Mouse (Mus musculus) granulocyte monocyte progenitor cell, adult 5-6 weeks (primary cell): ENCODE data around the gene Usp32. TPM values are rescaled to one million over a fixed set of nuclear protein-coding genes. Genes with fewer than 3 reads are reported as not detected.
"Not testable (repeated sequence)": the region's sequence is repeated elsewhere in the genome, so short reads cannot be mapped to it uniquely, and the experiment has no call there.

Experiments used
- ATAC-seq: replicated peaks from 2 replicates; pipeline ENCODE4 v1.8.0; 2016; ENCODE audit warnings: mild to moderate bottlenecking, moderate TSS enrichment, inconsistent platforms; ENCODE audit not compliant: poor library complexity, severe bottlenecking
- total RNA-seq, 2 experiments: library from RNA; stranded (forward) in 1 of 2; stranded (reverse) in 1 of 2; fragments of 200-712, 200-1000 nt in 1 of 2; fragments of >200 nt in 1 of 2; fragmentation: Nextera tagmentation in 1 of 2; gene quantifications; 2 replicates each; pipeline ENCODE4 v1.2.3; 2014 to 2017

Gene Usp32
- total RNA-seq (2014; fragmentation: Nextera tagmentation): 12.2 and 13.6 TPM in 2 replicates
- 7.6 and 12.2 TPM in 2 replicates for total RNA-seq (2017)

DNA sequence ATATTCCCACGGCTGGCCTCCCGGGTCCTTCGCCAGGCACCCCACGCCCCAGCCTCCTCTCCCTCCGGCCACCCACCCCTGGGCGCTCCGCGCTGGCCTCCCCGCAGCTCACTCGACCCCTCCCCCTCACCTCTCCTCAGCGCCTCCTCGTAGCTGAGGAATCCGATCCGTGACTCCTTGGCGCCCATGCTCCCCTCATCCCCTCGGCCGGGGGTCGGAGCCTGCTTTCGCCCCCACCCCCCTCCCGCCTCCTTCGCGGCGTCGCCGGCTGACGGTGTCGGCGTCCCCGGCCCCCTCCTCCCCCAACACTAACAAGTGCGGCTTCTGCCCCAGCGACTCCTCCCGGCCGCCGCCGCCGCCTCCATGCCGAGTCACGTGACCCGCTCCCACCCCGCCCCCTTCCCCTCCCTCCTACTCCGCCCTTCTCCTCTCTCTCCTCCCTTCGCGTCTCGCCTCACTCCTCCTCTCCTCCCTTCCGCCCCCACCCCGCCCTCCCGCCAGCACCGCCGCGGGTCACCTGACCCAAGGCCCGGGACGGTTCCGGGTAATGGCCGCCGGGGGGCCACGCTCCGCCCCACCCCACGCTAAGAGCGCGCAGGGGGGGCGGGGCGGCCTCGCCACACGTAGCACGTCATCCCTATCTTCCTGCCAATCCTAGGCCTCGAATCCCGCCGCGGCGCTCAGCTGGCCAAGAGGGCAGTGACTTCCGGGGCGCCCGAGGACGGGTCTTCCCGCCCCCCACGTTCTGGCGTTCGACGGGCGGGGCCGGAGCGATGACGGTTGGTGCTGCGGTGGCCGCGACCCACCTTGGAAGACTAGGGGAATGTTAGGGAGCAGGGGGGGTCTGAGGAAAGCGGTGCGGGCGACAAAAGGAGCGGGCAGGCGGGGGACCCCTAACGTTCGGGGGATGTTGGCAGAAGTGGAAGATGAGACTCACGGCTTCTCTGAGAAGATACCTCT is at the start of gene Usp32:
Gene Usp32, minus strand, starts transcription at position 581 of the 960 bp plus-strand sequence.
- ATAC-seq: peak; percentile 97

DNA sequence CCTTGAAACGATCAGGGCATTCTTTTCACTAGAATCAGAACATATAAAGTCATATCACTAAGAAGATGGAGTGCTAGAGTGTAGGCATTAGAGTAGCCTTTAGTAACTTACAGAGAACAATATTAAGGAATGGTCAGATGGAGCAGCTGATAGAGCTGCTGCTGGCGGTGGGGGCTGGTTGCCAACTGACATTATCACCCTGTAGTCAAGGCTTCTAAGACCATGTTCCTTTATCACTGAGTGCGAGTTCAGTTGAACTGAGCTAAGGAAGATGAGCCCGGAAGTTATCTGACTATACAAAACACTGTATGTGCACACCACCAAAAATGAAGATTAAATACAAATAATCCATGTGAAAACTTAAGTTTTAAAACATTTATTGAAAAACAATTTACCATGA is 49.1 kb upstream of the Usp32 start:
- ATAC-seq: no peak

DNA sequence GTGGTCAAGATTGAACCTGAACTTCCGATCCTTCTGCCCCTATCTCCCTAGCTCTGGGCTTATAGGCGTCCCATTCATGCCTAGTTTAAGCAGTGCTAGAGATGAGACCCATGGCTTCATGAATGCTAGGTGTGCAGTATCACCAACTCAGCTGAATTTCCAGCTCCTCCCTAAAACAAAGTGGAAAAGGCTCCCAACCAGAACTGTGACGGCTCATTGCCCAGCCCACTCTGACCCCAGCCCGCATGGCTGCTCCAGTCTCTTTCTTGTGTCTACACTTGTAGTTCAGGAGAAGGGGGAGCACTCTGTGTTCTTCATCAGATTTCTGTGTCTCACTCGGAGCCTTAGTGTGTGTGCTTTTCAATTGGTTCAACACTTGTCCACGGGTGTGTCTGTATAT is 44.9 kb upstream of the Usp32 start:
- ATAC-seq: no peak

DNA sequence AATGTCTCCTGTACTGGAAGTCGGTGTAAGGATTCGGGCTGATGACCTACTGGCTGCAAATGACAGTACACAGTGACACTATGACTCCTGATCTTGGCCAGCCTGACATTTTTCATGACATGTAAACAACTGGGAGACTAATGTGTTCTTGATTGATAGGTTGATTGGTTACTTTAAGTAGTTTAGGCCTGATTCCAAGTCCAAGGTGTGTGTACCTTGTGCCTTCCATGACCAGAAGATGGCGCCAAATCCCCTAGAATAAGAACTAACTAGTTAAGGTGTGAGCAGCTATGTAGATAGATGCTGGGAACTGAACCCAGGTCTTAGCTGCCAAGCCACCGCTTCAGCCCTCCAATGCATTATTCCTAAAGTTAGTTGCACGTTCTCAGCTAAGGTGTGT is 44.1 kb upstream of the Usp32 start:
- ATAC-seq: peak; percentile 46

DNA sequence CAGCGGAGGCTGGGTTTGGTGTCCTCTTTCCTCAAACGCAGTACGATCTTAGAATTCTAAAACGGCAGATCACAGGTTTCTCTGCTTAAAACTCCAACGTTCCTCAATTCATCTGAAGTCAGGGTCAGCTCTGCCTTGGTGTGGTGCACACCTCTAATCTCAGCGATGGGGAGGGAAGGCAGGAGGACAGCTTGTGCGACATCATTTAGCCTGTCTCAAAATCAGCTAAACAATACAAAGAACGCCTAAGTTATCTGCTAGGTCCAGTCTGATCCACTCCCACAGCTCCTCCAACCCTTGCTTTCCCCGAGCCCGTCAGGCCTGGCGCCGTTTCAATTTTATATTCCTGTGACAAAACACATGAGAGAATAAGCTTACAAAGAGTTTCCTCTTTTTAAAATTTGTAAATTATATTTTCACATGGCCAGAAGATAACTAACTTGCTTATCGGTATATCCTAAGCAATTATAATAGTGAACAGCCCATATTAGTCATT is 43.4 kb upstream of the Usp32 start:
- ATAC-seq: peak; percentile 5; the same call in 1 of the 2 replicates

DNA sequence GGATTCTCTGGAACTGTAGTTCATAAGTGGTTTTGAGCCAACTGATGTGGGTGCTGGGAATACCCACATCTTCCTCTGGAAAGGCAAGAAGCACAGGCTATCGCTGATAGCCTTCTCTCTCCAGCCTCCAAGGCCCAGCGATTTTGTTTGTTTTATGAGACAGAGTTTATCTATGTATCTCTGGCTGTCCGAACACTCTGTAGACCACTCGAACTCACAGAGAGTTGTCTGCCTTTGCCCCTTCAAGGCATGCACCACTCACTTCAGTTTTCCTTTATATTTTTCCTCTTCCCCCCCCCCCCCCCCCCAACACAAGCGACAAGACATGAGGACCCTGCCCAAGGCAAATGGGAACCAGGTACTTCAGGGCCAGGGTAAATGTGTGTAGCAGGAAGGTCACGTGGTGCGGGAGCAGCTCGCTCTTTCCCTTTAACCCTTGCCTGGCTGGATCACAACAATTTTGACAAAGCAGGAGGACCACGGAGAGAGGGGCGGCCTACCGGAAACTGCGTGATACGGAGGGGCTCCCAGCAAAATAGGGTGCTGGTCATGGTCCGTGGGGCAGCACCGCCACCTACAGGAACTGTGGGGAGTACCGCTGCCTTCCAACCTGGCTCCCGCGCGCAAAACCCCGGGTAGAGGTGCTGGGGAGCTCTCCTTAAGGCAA is 42.8 kb upstream of the Usp32 start:
- peak; percentile 91 for ATAC-seq

DNA sequence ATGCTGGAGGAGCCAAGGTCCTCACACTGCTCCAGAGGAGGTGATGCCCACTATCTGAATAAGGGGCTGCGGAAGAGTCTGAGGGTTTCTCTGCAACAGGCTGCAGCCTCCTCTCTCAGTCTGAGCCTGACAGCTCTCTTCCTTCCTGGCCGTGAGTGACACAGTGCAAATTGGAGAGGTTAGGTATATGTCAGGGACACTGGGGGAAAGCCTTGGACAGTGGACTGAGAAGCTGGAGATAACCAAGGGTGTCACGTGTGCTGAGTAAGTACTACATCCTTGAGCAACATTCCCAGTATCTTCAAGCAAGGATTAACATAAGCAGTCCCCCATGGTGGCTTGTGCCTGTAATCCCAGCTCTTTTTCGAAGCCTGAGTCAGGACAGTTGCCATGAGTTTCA is 38.5 kb upstream of the Usp32 start:
- no peak for ATAC-seq

DNA sequence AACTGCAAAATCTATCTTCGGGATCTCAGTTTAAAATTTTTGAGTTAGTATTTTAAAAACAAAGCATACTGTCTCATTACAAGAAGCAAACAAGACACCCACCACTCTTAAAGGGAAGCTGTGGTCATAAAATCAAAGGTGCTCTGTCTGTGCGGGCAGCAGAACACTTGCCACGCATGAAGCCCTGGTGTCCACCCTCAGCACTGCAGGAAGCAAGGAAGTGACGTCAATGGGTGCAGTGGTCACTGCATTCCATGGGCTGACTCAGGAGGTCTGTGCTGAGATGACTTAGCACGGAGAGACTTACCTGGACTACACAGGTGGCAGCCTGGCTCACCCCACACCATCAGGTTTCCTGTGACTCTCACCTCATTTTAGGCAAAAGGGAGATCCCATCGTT is 37.8 kb upstream of the Usp32 start:
- 0 out of 2 replicates have a peak, but pooled peaks have one; percentile 27 for ATAC-seq

DNA sequence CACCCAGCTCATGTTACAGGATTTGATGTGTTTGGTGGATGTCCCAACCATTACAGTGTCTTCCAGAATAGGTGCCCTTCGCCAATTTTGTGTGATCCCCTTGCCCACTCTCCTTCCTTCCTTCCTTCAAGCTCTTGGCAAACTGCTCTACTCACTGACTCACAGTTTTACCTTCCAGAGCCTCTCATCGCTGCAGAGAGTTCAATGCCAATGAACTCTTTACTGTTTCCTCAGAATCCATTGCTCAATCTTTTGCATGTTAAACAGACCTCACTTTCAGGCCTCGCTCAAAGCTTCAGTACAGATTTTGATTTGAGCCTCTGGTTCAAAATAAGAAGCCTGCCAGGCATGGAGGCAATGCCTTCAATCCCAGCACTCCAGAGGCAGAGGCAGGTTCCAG is 36.0 kb upstream of the Usp32 start:
- ATAC-seq: no peak

DNA sequence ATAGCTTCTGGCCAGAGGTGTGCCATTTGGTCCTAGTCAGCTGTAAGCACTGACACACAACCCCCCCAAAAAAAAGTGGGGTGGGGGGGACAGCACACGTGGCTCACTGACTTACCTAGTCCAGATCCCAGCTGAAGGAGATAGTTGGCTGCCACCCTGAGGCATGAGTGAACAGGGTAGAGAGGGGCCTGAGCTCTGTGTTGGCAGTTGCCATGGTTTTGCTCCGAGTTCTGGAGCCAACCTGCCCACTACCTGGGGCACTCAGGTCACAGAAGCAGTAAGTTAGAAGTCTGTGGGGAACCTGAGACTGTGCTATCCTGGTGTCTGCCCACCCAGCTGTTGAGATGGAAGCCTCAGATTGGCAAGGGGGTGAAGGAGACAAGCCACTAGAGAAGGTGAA is 30.9 kb upstream of the Usp32 start:
- no peak for ATAC-seq

DNA sequence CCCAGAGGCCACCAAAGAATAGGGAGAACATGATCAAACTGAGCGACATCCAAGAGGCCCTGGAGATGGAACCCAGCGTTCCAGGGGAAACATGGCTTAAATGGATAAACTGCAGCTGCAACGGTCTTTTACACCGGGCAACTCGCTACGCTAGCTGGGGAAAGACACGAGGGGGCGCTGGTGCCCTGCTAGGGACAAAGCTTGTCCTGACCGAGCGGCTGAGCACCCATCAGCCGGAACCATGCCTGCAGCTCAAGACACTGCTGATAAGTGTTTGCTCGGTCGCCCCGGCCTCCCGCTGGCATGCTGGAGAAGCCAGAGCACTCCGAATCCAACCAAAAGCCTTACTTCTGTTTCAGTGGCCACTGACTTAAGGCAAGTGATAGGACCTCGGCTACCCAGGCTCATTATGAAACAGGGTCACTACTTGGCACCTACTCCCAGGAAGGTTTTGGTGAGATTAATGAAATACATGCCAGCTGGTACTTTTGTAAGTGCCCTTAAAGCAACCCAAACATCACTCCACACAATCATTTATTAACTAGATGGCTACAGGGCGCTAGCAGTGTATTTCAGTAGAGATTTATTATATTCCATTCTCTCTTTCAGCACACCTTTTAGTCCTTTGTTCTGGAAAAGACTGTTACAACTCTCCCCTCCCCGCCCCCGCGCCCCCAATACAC is 30.2 kb upstream of the Usp32 start, which contains the start of gene 1700125H20Rik:
Gene 1700125H20Rik, plus strand, starts transcription at position 347 of the 683 bp plus-strand sequence.
- peak; percentile 99 for ATAC-seq

DNA sequence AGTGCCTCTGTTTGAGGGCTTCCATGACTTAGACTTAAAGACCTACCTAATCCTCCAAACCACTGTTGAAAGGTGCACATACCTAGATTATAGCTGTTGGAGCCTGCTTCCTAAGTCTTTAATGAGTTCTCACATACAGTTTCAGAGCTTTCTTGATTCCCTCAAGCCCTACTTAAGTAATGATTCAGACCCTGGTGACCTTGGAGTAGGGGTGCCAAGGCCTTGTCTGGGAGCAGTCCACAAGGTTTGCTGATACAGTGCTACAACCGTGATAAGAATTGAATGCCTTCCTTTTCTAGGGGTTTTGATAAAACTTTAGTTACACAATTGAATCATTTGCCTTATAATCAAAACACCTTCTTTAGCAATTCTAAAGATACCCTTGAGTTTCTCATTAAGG is 27.5 kb upstream of the Usp32 start:
- no peak for ATAC-seq

DNA sequence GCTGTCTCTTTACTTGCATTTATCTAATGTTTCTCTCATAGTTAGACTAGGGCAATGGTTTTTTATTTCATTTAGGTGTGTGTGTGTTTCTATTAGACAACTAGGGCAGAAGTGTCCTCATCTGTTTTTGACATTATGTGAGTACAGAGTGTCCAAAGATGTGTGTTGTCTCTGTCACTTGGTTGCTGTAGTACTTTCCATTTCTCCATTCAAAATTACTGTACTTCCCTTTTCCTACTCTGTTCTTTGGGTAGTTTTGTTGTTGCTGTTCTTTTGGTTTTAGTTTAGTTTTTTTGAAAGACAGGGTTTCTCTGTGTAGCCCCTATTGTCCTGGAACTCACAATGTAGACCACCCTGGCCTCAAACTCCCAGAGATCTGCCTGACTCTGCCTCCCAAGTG is 24.4 kb upstream of the Usp32 start:
- peak; percentile 40; the same call in 1 of the 2 replicates for ATAC-seq

DNA sequence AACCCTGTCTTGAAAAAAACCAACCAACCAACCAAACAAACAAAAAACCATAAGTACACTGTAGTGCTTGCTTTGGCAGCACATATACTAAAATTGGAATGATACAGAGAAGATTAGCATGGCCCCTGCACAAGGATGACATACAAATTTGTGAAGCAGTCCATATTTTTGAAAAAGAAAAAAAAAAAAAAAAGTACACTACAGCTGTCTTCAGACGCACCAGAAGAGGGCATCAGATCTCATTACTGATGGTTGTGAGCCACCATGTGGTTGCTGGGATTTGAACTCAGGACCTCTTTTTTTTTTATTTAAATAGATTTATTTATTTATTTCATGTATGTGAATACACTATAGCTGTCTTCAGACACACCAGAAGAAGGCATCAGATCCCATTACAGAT is 23.1 kb upstream of the Usp32 start:
- not testable (repeated sequence) for ATAC-seq

DNA sequence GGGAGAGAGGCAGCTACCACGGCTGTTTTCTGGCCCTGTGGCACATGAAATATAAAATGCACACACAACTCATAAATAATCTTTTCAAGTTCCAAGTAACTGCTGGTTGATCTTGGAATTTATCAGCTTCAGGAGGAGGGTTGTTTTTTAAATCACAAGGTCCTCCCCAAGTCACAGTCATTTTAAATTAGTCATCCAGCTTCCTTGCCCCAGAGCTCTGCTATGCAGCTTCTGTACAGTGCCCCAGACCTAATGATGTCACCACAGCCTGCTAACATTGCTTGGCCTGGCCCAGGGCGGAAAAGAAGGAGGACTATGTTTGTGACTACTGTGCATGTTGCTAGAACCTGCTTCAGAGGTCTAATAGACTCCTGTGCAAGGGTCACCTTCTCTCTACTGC is 17.3 kb upstream of the Usp32 start:
- ATAC-seq: no peak

DNA sequence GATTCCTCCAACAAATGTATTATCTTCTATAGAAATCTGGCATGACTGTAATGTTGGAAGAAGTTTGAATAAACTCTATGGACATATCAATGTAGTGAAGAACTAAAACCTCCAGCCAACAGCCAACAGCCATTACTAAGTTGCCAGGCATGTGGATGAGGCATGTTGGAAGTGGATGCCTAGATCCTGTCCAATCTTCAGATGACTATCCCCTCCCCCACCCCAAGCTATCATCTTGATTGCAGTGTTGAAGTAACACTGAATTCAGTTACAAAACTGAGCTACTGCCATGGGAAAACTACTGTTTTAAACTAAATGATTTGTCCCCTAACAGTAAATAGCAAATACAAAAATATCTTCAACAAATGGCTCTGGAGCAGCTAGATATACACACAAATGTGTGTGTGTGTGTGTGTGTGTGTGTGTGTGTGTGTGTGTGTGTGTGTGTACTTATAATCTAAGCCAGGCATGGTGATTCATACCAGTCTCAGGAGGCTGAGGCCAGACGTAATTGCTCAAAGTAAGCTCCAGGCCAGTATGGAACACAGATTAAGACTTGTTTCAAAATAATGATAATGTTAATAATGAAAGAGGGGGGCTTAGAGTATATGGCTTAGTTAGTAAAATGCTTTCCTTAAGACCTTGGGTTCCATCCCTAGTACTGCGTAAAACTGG is 12.4 kb upstream of the Usp32 start:
- no peak for ATAC-seq

DNA sequence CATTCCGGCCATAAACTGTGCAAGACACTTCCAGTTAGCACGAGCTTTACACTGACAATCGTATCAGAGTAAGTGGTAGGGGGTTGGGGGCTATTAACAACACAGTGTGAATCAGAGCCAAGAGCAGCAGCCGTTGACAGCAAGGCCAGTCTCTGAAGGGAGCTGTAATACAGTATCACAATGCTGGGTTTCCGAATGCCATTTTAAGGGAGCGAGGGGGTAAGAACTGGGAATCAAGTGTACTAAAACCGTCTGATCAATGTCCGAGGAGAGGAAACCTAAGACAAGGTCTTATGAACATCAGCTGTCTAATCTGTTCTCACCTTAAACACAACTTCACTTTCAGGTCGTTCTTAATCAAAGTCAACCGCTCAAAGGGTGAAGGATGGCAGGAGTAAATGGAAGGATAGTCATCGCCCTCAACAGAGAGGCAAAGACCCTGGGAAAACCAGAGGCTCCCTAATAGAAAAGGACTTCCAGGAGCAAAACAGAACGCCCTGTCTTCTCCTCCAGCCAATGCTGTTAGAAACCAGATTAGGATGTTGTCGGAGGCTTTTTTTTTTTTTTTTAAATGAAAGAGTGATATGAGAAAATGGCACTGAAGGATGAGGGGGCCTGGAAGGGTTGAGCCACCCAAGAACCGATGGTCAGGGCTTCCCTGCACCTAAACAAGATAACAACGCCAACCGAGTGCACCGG is 1.0 kb downstream of the Usp32 start:
- ATAC-seq: no peak

DNA sequence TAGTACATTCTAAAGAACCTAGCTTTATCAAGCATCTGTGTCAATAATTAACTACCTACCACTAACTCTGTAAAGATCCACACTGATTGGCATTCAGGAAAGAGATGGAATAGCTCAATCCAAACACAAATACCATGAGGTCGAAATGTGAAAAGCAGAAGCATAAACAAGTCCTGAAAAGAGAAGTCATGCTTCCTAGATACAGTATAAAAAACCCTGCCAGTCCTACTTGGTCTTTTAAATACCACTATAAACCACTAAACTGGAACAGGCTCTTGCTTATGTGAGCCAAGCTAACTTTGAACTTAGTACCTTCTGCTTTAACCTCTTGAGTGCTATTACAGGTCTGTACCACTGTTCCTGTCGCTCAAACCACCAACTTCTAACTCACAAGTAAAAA is 8.4 kb downstream of the Usp32 start:
- peak; percentile 33; the same call in 1 of the 2 replicates for ATAC-seq

DNA sequence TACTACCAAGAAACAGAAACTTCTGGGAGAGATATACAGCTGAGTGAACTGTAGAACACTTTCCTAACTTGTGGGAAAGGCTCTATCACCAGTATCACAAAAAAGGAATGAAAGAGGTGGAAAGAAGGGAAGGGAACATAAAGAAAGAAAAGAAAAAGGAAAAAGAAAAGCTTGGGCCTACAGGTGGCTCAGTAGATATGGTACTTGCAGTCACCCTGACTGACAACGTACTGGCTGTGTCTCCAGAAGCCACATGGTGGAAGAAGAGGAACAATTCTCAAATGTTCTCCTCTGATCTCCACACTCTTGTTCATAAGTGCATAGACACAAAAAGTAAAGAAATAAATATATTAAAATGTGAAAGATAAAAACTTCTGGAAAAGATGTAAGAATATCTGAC is 11.1 kb downstream of the Usp32 start:
- no peak for ATAC-seq
